Mouse (Mus musculus): ENCODE measurements around the gene Optn. TPM values are rescaled to one million over a fixed set of nuclear protein-coding genes. Genes with fewer than 3 reads are reported as not detected.

The Optn gene
- total RNA-seq, 2 experiments from 2014 or later, result 3.7 to 4.2 TPM

DNA sequence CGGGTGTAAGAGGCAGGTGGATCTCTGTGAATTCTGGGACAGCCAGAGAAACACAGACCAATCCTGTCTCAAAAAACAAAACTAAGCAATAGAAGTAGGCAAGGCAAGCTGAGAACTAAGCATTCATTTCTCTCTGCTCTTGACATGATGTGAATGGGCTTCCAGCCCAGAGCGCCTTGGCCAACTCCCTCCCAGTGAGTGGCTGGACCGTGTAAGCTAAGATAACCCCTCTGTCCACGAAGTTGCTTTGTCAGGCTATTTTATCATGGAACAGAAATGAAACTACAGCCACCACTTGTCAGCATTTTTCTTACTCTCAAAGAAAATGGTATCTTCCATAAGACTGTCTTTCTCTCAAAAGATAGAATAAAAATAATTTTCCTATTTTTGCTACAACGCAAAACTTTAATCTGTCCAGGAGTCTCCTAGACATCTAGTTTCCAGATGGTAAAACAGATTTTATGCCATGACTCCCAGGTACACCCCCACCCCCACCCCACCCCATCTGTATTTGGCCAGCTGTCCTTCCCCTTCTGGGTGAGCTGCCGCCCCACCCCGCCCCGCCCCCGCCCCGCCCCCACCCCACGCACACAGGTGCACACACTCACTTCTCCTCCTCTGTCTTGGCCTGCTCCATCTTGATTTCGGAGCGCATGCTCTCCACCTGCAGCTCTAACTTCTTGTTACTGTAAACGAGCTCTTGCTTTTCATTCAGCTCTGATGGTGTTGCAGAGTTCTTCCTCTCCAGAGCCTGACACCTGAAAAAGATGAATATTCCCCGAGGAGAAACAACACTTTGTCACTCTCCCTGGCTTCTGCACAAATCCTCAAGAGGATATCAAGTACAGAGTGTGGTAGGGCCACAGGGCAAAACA is 30.1 kb downstream of the Optn start:
- ATAC-seq (replicated peaks; ENCODE audit: poor library complexity, severe bottlenecking), result no peak

DNA sequence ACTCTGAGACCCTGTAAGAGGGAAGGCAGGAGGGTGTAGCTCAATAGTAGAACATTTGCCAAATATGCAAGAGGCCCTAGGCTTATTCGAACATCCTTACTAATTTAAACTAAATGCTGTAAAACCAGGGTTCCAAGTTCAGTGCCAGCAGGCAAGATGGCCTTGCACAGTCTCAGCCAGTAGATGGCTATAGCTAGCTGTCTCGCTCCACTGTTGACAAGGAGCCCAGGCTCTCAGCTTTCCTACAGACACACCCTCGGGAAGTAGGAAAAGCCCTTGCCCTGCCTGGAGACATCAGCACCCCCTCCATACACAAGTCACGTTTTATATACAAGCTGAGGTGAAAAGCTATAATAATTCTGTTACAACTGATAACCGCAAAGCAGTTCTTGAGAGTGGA is 31.2 kb downstream of the Optn start:
- no peak for ATAC-seq (replicated peaks; ENCODE audit: poor library complexity, severe bottlenecking)

GRCm38 (mm10) chr2:5031215-5031614 is 32.6 kb downstream of the Optn start:
- no peak for ATAC-seq (replicated peaks; ENCODE audit: poor library complexity, severe bottlenecking)

DNA sequence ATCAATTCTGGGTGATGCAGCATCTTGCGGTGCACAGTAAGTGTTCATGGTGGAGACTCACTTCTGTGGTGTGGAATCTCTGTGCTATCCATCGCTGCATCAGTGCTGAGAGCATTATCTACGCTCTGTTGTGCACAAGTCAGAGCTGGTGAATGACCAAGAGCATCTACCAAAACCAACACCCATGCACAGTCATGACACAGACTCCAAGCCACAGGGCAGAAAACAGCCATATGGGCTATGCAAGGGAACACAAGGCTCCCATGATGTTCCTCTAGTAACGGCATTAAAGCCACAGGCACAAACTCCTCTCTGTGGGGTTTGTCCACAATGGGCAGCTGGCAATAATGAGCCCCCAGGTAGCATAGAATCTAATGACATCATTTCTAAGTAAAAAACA is 34.0 kb downstream of the Optn start:
- ATAC-seq (replicated peaks; ENCODE audit: poor library complexity, severe bottlenecking), result no peak

- no peak for ATAC-seq (replicated peaks; ENCODE audit: poor library complexity, severe bottlenecking)
These were observed 35.8 kb downstream of the Optn start for GRCm38 (mm10) chr2:5028047-5028446.

DNA sequence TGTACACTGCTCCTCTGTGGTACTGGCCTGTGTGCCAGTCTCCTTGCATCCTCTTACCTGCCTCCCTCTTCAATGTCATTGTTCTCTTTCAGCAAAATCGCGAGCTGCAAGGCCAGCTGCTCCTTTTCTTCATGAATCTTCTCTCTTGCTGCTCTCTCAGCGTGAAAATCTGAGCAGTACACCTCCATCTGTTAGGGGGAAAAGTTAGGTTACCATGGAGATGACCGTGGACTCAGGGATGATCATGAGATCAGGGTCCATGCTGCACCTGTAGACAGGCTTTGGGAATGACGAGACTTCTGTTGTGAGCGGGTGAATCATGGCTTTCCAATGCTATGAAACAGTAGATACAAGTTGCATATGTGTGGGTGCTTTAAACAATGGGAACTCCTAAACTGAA is 36.8 kb downstream of the Optn start:
- no peak for ATAC-seq (replicated peaks; ENCODE audit: poor library complexity, severe bottlenecking)

GRCm38 (mm10) chr2:5025162-5025733 is 38.6 kb downstream of the Optn start:
- peak; percentile 55; the same call in 1 of the 2 replicates for ATAC-seq (replicated peaks; ENCODE audit: poor library complexity, severe bottlenecking)

DNA sequence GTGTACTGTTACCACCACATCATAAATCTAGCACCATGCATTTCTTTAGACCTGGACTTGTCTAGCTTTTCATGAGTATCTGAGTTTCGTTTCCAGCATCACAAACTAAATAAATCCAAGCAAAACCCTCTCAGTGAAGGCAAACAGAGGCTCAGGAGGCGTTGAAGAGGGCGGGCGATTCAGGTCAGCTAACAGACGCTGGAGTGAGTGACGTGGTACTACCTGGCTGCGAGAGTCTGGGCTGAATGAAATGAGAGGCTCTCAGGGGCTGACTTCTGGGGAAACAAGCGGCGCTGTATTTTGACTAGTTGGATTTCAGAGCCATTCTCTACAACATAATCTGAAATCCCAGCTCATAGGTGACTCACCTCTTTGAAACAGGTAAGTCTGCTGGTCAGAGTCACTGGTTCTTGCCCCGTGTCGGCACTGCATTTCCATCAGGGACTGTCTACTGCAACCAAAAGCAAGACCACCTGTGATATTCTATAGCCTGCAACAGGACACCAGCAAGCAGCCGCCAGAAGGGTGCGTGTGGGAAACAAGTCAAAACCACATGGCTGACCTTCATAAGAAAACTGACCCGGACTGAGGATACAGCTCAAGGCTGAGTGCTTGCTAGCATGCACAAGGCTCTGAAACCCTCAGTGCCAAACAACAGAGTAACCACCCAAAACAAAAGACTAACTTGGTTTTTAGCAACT is 40.0 kb downstream of the Optn start:
- ATAC-seq (replicated peaks; ENCODE audit: poor library complexity, severe bottlenecking), result no peak

GRCm38 (mm10) chr2:5023275-5023674 is 40.6 kb downstream of the Optn start:
- ATAC-seq (replicated peaks; ENCODE audit: poor library complexity, severe bottlenecking), result no peak

GRCm38 (mm10) chr2:5019708-5020107 is 44.1 kb downstream of the Optn start:
- no peak for ATAC-seq (replicated peaks; ENCODE audit: poor library complexity, severe bottlenecking)

DNA sequence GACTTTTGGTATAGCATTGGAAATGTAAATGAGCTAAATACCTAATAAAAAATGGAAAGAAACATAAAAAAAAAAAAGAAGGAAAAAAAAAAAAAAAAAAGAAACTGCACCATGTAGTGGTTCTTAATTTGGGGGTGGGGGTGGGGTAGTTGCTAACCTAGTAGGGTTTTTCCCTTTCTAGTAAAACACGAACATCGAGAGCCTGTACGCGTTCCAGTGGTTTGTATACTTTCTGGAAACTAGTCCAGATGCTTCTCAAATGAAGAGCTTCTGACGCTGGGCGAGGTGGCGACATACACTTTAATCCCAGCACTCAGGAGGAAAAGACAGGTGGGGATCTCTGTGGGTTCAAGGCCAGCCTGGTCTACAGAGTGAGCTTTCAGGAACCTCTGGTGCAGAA is 46.9 kb downstream of the Optn start:
- ATAC-seq (replicated peaks; ENCODE audit: poor library complexity, severe bottlenecking), result no peak

- ATAC-seq (replicated peaks; ENCODE audit: poor library complexity, severe bottlenecking), result no peak
These were observed 48.3 kb downstream of the Optn start for GRCm38 (mm10) chr2:5015527-5015926.

DNA sequence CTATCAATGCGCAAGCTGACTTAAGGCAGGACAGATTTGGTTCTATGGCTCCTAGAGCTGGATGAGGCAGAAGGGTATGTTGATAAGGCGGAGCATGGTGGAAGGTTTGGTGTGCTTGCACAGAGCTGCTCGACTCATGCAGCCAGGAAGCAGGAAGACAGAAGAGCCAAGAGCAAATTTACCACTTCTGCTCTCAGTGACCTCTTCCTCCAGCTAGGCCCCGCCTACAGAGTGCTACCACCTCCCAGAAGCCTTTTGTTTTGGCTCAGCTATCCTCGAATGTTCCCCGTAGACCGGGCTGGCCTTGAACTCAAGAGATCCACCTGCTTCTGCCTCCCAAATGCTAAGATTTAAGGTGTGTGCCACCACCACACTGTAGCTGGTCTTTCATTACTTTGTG is 49.2 kb downstream of the Optn start:
- peak; percentile 21 for ATAC-seq (replicated peaks; ENCODE audit: poor library complexity, severe bottlenecking)

DNA sequence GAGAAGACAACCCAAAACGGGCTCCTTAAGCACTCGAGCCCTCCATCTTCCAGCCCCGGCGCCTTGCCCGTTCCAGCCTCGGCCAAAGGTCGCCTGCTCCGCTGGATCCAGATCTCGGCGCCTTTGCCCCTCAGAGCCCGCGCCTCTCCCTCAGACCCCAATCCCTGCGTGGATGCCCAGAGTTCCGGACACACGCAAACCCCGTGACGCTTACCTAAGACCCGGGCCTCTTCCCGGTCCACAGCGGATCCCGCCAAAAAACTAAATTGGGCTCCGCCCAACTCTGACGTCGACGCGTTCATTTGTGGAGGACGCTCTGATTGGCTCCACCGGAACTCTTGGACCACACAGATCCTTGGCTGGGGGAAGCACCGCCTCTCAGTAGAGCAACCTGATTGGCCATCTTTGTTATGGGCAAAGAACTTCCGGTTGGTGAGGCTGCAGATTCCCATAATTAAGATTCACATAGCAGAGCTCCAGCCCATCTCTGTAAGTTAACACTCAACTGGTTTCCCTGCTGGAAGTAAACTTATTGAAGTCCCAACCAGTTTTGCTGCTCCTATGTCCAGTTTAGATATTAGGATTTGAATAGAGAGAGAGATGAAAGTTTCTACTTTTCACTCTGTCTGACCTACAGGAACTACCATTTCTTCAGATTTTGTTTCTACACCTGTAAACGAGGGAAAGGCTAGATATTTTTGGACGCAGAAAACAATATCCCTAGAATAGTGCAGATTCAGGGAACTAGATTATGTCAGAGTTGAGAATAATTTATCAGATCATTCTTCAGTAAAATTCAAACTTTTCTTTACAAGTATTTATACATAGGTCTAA is 51.1 kb downstream of the Optn start, which contains the start of gene Mcm10:
Gene Mcm10, minus strand, starts transcription at position 301 of the 834 bp plus-strand sequence.
- ATAC-seq (replicated peaks; ENCODE audit: poor library complexity, severe bottlenecking), result peak; percentile 98

DNA sequence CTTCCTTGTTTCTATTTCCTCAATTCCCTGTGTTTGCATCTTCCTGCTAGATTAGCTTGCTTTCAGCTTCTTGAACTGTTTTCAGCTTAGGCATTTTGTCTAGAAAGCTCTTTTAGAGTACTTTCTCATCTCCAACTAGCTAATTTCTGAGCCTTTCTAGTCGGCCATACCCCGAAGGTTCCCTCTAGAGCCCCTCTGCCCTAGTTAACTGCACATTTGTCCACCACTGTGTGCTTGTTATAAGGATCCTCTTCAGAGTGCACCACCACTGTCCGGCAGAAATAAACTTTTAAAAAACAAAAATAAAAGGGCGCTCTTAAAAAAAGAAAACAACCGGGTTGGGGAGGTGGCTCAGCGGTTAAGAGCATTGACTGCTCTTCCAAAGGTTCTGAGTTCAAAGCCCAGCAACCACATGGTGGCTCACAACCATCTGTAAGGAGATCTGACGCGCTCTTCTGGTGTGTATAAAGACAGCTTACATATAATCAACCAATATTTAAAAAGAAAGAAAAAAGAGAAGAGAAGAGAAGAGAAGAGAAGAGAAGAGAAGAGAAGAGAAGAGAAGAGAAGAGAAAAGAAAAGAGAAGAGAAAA is 51.9 kb downstream of the Optn start:
- ATAC-seq (replicated peaks; ENCODE audit: poor library complexity, severe bottlenecking), result no peak

DNA sequence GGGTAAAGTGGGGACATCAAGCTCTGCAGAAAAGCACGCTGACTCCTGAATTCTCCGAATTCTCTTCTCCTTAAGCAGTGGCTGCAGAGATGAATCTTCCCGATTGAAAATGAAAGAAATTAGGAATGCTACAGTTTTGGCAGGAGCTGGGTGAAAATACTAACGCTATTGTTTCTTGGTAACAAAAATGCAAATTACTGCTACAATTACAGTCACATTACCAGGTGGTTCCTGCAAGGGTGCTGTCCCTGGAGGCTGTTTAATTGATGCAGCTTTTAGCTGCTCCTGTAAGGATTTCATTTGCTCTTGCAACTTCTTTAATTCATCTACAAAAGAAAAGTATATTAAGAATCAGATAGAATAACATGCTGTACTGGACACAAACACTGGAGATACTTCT is 56.7 kb downstream of the Optn start:
- no peak for ATAC-seq (replicated peaks; ENCODE audit: poor library complexity, severe bottlenecking)

DNA sequence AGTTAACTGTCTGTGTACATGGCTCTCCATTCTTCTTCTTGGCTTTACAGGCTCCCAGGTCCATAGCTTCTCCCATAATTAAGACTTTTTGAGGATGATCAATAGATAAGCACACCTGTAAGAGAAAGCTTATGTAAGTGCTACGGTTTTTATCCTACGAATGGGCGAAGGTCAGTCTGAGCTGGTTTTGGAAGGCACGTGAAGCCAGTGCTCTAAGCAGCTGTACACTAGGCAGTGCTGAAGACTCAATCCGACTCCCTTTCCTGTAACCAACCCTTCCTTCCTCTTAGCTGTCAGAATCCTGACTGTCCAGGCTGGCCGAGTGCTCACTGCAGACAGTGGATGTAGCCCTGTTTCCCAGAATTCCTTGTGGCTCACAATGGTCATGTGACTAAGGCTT is 62.6 kb downstream of the Optn start:
- ATAC-seq (replicated peaks; ENCODE audit: poor library complexity, severe bottlenecking), result no peak

GRCm38 (mm10) chr2:4998905-4999304 is 64.9 kb downstream of the Optn start:
- ATAC-seq (replicated peaks; ENCODE audit: poor library complexity, severe bottlenecking), result no peak

GRCm38 (mm10) chr2:4996421-4996824 is 67.4 kb downstream of the Optn start:
- ATAC-seq (replicated peaks; ENCODE audit: poor library complexity, severe bottlenecking), result no peak

GRCm38 (mm10) chr2:4995646-4996045 is 68.2 kb downstream of the Optn start:
- no peak for ATAC-seq (replicated peaks; ENCODE audit: poor library complexity, severe bottlenecking)
